Mouse (Mus musculus) hindbrain, embryonic 13.5 days (tissue): ENCODE measurements around the gene Gm10382. TPM values are rescaled to one million over a fixed set of nuclear protein-coding genes. Genes with fewer than 3 reads are reported as not detected.
"Not testable (repeated sequence)": the region's sequence is repeated elsewhere in the genome, so short reads cannot be mapped to it uniquely, and the experiment has no call there.

Experiments
- ATAC-seq: fragments of 200-750 bp; cut with Nextera tagmentation; 2 replicates; pipeline ENCODE4 v1.8.0; 2017; ENCODE audit warnings: moderate TSS enrichment; ENCODE audit not compliant: low FRiP score
- H3K27ac ChIP-seq: fragments of 300-500 bp; sonication (generic); 2 replicates; pipeline ENCODE4 v1.5.1; 2015; ENCODE audit warnings: inconsistent platforms, mild to moderate bottlenecking, moderate library complexity
- H3K27me3 ChIP-seq: fragments of 300-500 bp; sonication (generic); 2 replicates; pipeline ENCODE4 v1.6.1; 2015; ENCODE audit warnings: mild to moderate bottlenecking, inconsistent platforms
- H3K36me3 ChIP-seq: fragments of 300-500 bp; sonication (generic); 2 replicates; pipeline ENCODE4 v1.6.1; 2015; ENCODE audit warnings: mild to moderate bottlenecking, inconsistent platforms
- H3K4me1 ChIP-seq: fragments of 300-500 bp; sonication (generic); replicated peaks from 2 replicates; pipeline ENCODE4 v1.6.1; 2015; ENCODE audit warnings: inconsistent platforms
- H3K4me2 ChIP-seq: fragments of 300-500 bp; sonication (generic); 2 replicates; pipeline ENCODE4 v1.6.1; 2015; ENCODE audit warnings: inconsistent platforms, mild to moderate bottlenecking, moderate library complexity
- H3K4me3 ChIP-seq: fragments of 300-500 bp; sonication (generic); 2 replicates; pipeline ENCODE4 v1.5.1; 2015; ENCODE audit warnings: mild to moderate bottlenecking, inconsistent platforms
- H3K9ac ChIP-seq: fragments of 300-500 bp; sonication (generic); 2 replicates; pipeline ENCODE4 v1.6.1; 2015; ENCODE audit warnings: mild to moderate bottlenecking, inconsistent platforms
- H3K9me3 ChIP-seq: fragments of 300-500 bp; sonication (generic); 2 replicates; pipeline ENCODE4 v1.6.1; 2016; ENCODE audit warnings: inconsistent platforms
- WGBS: fragments of 180-500 bp; shearing (Covaris S2); methylation state at CpG from one replicate; pipeline ENCODE4 v1.1.7; 2015; 5-methylcytosine and 5-hydroxymethylcytosine counted together
- polyA plus RNA-seq: library from polyadenylated mRNA; unstranded; fragments of >200 nt; fragmentation: Nextera tagmentation; extraction: Ambion mirVana; gene quantifications from 2 replicates; pipeline ENCODE4 v1.2.1, GENCODE M21; 2015

Gm10382 gene
- polyA plus RNA-seq, 1 experiment from 2014 or later = 0.55 TPM

DNA sequence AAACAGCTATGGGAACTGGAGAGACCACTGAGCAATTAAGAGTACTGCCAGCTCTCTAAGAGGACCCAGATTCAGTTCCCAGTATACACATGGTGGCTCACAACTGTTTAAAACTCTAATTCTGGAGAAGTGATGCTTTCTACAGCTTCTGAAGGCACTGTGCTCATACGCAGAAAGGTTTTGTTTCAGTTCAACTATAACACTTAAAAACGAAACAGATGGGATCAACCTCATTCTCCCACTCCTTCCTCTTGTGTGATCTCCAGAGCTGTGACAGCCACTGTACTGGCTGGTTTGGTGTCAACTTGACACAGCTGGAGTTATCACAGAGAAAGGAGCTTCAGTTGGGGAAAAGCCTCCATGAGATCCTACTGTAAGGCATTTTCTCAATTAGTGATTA lies 13.3 kb upstream of the Gm10382 start:
- WGBS = 91% methylated on average over 2 of the region's 2 CpGs
- Histone ChIP-seq H3K9me3 (no peaks in the 10 kb centered on the region), H3K27me3 (no peaks in the 10 kb centered on the region), H3K4me3 (no peak overlapping the region), H3K4me2 (no peak overlapping the region), H3K9ac (no peak overlapping the region), H3K4me1 (no peaks in the 10 kb centered on the region), H3K36me3 (no peaks in the 10 kb centered on the region), H3K27ac (no peak overlapping the region)
- no peak for ATAC-seq

GRCm38 (mm10) chr5:125377214-125377613 lies 11.9 kb upstream of the Gm10382 start:
- Histone ChIP-seq H3K9me3 (no peaks in the 10 kb centered on the region), H3K9ac (no peak overlapping the region), H3K27ac (no peak overlapping the region), H3K4me2 (no peak overlapping the region), H3K4me1 (no peaks in the 10 kb centered on the region), H3K36me3 (no peaks in the 10 kb centered on the region), H3K4me3 (no peak overlapping the region), H3K27me3 (no peaks in the 10 kb centered on the region)
- no peak for ATAC-seq
- 74% methylated on average over 7 of the region's 7 CpGs for whole genome bisulfite sequencing

GRCm38 (mm10) chr5:125378919-125379318 lies 10.2 kb upstream of the Gm10382 start:
- H3K9ac ChIP-seq = no peak overlapping the region
- no peak overlapping the region for H3K4me3 ChIP-seq
- no peak overlapping the region for H3K4me2 ChIP-seq
- peaks cover 3% of the 10 kb centered on the region; the same call in 1 of the 2 replicates for H3K36me3 ChIP-seq
- no peaks in the 10 kb centered on the region for H3K9me3 ChIP-seq
- H3K4me1 ChIP-seq = no peaks in the 10 kb centered on the region; the same call in 1 of the 2 replicates
- H3K27me3 ChIP-seq = no peaks in the 10 kb centered on the region
- no peak overlapping the region for H3K27ac ChIP-seq
- no peak for ATAC-seq
- WGBS = 87% methylated on average over 5 of the region's 5 CpGs

DNA sequence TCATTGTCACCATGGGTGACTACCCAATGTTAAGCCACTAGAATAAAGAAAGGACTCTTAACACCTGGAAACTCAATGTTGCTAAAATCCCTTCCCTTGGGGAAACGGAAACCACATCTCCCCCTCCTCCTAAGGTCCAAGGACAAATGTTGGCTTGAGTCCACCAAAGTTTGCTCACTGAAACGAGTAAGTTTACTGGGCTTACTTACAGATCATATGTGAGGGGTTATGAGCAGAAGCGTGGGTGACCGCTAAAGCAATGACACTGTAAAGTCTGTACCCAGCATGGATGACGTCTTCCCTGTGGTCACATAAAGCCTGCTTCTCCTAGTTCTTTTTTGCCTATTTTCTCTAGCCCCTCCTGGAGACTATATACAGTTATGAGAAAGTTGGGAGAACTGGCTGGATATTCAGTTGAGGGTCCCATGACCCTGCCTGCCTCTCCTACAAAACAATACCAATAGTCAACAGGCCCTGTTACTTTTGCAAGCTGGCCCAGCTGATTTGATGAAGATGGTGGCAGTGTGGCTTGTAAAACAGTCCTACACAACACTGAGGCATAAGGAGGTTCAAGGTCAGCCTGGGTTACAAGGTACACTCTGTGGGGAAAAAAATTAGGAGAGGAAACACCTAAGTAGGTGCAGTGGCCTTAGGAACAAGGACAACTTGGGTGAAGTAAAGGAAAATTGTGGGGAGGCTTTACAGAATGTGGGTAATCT lies 7.0 kb upstream of the Gm10382 start:
- Histone ChIP-seq H3K36me3 (peaks cover 21% of the 10 kb centered on the region), H3K9ac (no peak overlapping the region), H3K9me3 (no peaks in the 10 kb centered on the region), H3K27me3 (no peaks in the 10 kb centered on the region), H3K4me1 (peaks cover 22% of the 10 kb centered on the region), H3K4me3 (no peak overlapping the region), H3K27ac (no peak overlapping the region), H3K4me2 (no peak overlapping the region)
- 79% methylated on average over 5 of the region's 5 CpGs for WGBS
- no peak for ATAC-seq

DNA sequence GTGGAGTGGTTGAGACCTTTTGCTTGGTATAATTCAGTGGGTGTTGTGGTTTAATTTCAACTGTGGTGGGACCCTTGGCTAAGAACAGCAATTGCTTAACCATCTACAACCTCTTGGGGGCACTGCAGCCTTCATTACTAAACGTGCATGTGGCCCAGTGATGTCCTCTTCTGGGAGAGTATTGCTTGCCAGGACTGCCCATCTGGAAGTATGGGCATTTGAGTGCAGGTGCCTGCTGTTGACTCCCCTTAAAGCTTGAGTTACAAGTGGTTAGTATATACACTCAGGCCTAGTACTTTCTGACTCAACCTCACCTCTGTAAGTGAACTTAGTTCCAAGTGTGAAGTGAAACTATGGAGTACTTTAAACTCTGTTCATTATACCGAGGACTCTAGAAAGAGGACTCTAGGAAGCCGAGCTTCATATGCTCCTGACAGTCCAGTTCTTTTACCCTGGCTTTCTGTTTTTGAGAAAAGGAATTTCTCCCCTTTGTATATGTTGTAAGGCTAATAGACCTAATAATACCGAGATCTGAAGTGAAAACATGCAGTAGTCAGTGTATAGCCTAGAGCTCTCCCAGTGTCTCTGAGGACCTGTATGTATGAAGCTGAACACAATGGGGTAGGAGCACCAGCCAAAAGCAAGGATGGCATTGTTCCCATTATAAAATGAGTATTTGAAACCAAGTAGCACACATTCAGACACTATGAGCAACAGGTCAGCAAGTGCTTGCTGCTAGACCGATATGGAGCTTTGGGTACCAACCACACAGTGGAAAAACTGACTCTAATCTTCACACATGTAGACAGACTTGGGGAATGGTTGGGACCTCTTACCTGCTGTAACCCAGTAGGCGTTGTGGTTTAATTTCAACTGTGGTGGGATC lies 6.2 kb upstream of the Gm10382 start:
- Histone ChIP-seq H3K36me3 (peaks cover 21% of the 10 kb centered on the region), H3K27ac (no peak overlapping the region), H3K9me3 (no peaks in the 10 kb centered on the region), H3K9ac (no peak overlapping the region), H3K4me1 (peaks cover 24% of the 10 kb centered on the region), H3K4me3 (no peak overlapping the region), H3K4me2 (no peak overlapping the region), H3K27me3 (no peaks in the 10 kb centered on the region)
- ATAC-seq = 0 out of 2 replicates have a peak, but pooled peaks have one; percentile 46
- WGBS = 48% methylated on average over 6 of the region's 6 CpGs

DNA sequence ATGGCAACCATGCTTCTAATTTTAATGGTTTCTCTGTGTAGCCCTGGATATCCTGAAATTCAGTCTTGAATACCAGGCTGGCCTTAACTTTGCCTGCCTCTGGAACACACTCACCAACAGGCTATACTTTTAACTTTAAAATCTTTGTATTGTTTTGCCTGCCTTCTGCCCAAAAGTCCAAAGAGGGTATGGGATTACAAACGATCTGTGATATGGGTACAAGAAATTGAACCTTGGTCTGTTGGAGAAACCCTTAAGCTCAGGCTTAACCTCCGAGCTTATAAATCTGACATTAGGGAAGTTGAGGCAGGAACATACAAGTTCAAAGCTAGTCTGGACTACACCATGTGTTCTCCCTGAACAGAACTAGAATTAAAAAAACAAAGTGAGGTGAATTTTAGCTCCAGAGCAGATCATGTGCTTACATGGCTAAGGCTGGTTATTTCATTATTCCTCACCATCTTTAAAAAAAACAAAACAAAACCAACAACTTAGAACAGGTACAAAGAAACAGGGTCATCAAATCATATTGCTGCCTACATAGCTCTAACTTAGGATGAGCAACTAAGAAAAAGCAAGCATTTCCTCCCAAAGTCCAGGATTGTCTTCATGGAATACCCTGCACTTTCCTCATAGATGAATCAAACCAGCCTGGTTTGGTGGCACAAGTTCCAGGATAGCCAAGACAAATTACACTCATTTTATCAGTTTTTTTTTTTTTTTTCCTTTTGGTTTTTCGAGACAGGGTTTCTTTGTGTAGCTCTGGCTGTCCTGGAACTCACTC lies 5.3 kb upstream of the Gm10382 start:
- no peak overlapping the region for H3K9ac ChIP-seq
- H3K4me3 ChIP-seq = no peak overlapping the region
- no peaks in the 10 kb centered on the region for H3K9me3 ChIP-seq
- no peak overlapping the region for H3K27ac ChIP-seq
- ATAC-seq = no peak
- peaks cover 21% of the 10 kb centered on the region for H3K36me3 ChIP-seq
- 79% methylated on average over 3 of the region's 3 CpGs for WGBS
- no peak overlapping the region for H3K4me2 ChIP-seq
- H3K27me3 ChIP-seq = no peaks in the 10 kb centered on the region
- peaks cover 32% of the 10 kb centered on the region for H3K4me1 ChIP-seq

DNA sequence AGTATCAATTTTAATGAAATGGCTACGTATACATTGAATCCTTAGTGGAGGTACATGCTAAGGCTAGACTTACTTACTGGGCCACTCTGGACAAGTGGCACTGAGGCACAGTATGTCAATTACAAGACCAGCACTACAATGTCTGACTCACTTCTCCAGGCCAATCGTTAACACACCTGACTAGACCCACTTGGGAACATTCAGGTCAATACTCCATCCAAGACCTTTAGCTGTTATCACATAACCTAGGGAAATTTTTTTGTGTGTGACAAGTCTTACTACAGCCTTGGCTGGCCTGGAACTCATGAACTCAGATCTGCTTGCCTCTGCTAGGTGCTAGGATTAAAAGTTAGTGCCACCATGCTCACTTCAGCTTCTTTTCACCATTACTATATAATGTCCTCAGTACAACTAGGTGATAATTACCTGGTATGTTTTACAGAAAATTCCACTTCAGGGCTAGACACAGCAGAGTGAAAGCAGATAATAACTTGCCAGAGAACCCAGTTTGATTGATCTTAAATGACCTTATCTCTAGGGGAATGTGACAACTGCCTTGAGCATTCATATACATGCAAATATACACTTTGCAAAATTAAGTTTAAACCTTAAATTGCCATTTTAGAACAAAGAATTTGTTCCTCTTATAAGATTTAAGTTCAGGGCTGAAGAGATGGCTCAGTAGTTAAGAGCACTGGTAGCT lies 4.5 kb upstream of the Gm10382 start:
- H3K27ac ChIP-seq = no peak overlapping the region
- H3K36me3 ChIP-seq = peaks cover 21% of the 10 kb centered on the region
- no peak for ATAC-seq
- no peak overlapping the region for H3K4me2 ChIP-seq
- no peak overlapping the region for H3K4me3 ChIP-seq
- peaks cover 32% of the 10 kb centered on the region for H3K4me1 ChIP-seq
- no peak overlapping the region for H3K9ac ChIP-seq
- H3K9me3 ChIP-seq = no peaks in the 10 kb centered on the region
- WGBS = 85% methylated on average over 2 of the region's 2 CpGs
- no peaks in the 10 kb centered on the region for H3K27me3 ChIP-seq

DNA sequence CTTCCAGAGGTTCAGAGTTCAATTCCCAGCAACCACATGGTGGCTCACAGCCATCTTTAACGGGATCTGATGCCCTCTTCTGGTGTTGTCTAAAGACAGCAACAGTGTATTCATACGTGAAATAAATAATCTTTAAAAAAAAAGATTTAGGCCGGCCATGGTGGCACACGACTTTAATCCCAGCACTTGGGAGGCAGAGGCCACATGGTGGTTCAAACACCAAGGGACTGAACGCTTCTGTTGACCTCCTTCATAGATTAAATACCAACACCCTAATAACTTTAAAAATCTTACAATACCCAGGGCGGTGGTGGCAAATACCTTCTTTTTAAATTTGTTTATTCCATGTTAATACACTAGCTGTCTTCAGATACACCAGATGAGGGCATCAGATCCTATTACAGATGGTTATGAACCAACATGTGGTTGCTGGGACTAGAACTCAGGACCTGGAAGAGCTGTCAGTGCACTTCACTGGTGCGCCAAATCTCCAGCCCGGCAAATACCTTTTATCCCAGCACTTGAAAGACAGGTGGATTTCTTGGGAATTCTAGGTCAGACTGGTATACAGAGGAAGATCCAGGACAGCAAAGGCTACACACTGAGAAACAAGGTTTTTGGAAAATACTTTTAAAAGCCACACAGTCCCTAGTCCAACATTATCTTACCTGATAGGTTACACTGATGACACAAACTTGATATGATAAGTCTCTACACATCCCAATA lies 3.7 kb upstream of the Gm10382 start:
- H3K4me3 ChIP-seq = 0 out of 2 replicates have a peak overlapping the region, but pooled peaks have one; percentile 0
- H3K27ac ChIP-seq = no peak overlapping the region
- ATAC-seq = no peak
- WGBS = 76% methylated on average over 8 of the region's 8 CpGs
- H3K36me3 ChIP-seq = peaks cover 21% of the 10 kb centered on the region
- peaks cover 35% of the 10 kb centered on the region for H3K4me1 ChIP-seq
- no peaks in the 10 kb centered on the region for H3K9me3 ChIP-seq
- H3K27me3 ChIP-seq = no peaks in the 10 kb centered on the region
- H3K4me2 ChIP-seq = peak overlapping the region; percentile 29
- H3K9ac ChIP-seq = no peak overlapping the region

DNA sequence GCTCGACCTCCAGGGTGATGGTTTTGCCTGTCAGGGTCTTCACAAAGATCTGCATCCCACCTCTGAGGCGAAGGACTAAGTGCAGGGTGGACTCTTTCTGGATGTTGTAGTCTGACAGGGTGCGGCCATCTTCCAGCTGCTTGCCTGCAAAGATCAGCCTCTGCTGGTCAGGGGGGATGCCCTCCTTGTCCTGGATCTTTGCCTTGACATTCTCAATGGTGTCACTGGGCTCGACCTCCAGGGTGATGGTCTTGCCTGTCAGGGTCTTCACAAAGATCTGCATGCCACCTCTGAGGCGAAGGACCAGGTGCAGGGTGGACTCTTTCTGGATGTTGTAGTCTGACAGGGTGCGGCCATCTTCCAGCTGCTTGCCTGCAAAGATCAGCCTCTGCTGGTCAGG lies 1.8 kb upstream of the Gm10382 start:
- not testable (repeated sequence) for H3K9me3 ChIP-seq, H3K9ac ChIP-seq, ATAC-seq, H3K27me3 ChIP-seq, H3K27ac ChIP-seq, H3K4me3 ChIP-seq
- 94% methylated on average over 5 of the region's 6 CpGs for WGBS
- H3K4me2 ChIP-seq = 0 out of 2 replicates have a peak overlapping the region, but pooled peaks have one; percentile 8
- H3K4me1 ChIP-seq = peaks cover 37% of the 10 kb centered on the region
- peaks cover 21% of the 10 kb centered on the region for H3K36me3 ChIP-seq

GRCm38 (mm10) chr5:125388358-125389092 lies 597 bp upstream of the Gm10382 start:
- H3K9ac ChIP-seq = peak overlapping the region; percentile 99
- peak overlapping the region; percentile 100 for H3K4me2 ChIP-seq
- H3K27me3 ChIP-seq = no peaks in the 10 kb centered on the region
- H3K4me3 ChIP-seq = peak overlapping the region; percentile 100
- 30% methylated on average over 13 of the region's 13 CpGs for WGBS
- H3K36me3 ChIP-seq = peaks cover 20% of the 10 kb centered on the region
- peak overlapping the region; percentile 98 for H3K27ac ChIP-seq
- H3K4me1 ChIP-seq = peaks cover 47% of the 10 kb centered on the region
- no peaks in the 10 kb centered on the region for H3K9me3 ChIP-seq
- ATAC-seq = no peak
